Comparison of ENCODE assay signal across 8 mouse cellular contexts in the genomic region with DNA sequence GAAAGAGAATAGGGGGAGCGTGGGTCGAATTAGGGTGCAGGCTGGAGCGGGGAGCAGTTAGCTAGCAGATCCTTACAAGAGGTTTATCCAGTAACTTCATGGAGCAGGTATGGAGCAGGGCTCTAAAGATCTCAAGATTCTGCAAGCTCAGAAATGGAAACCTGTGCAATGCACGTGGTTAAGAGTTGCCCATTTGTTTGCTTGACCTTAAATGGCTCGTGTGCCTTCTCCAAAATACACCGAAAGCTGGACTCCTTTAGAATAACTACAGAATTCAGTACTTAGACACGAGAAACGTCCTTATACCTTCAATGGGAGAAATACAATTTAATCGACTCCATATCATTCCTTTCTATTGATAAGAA. TPM values are rescaled to one million over a fixed set of nuclear protein-coding genes. Genes with fewer than 3 reads are reported as not detected.
DNase-seq lines count a peak whose midpoint lies in the region; ATAC-seq and TF ChIP-seq lines count a peak whose summit lies in the region.

No protein-coding gene starts in this region.

- H3K27me3 ChIP-seq in heart, postnatal 0 days (ENCODE audit: control insufficient read depth, insufficient read depth, low read length), result no peaks in the 10 kb centered on the region
- no peaks in the 10 kb centered on the region for H3K27me3 ChIP-seq in hindbrain, embryonic 14.5 days (ENCODE audit: control insufficient read depth, insufficient read depth, low read length)
- H3K27me3 ChIP-seq in midbrain, embryonic 13.5 days, result no peaks in the 10 kb centered on the region

- 17% methylated on average over 9 of the region's 9 CpGs for WGBS in heart, postnatal 0 days
- 19% methylated on average over 9 of the region's 9 CpGs for WGBS in hindbrain, embryonic 14.5 days
- 22% methylated on average over 9 of the region's 9 CpGs for WGBS in midbrain, embryonic 13.5 days

- H3K9me3 ChIP-seq in heart, postnatal 0 days (replicated peaks; ENCODE audit: control insufficient read depth, low read length), result no peaks in the 10 kb centered on the region
- no peaks in the 10 kb centered on the region for H3K9me3 ChIP-seq in hindbrain, embryonic 14.5 days (ENCODE audit: control insufficient read depth, low read length)
- H3K9me3 ChIP-seq in midbrain, embryonic 13.5 days, result no peaks in the 10 kb centered on the region

- no peak for TF ChIP-seq CTCF in heart, postnatal 0 days (IDR thresholded peaks at IDR 0.05; ENCODE audit: low read depth)
- no peak for TF ChIP-seq CTCF in bone marrow macrophage, adult 2 months (IDR thresholded peaks at IDR 0.05; ENCODE audit: low read depth, low read length)

- H3K4me3 ChIP-seq in heart, postnatal 0 days (ENCODE audit: low read depth, low read length), result peak overlapping the region; percentile 83
- peak overlapping the region; percentile 97 for H3K4me3 ChIP-seq in bone marrow macrophage, adult 2 months (ENCODE audit: insufficient read depth, low read length)
- peak overlapping the region; percentile 78 for H3K4me3 ChIP-seq in hindbrain, embryonic 14.5 days (replicated peaks; ENCODE audit: low read length)
- H3K4me3 ChIP-seq in midbrain, embryonic 13.5 days (replicated peaks), result peak overlapping the region; percentile 79

- peak overlapping the region; percentile 100 for H3K27ac ChIP-seq in heart, postnatal 0 days (ENCODE audit: low read depth)
- peak overlapping the region; percentile 76 for H3K27ac ChIP-seq in bone marrow macrophage, adult 2 months (ENCODE audit: insufficient read depth, low read depth, low read length)
- peak overlapping the region; percentile 100 for H3K27ac ChIP-seq in hindbrain, embryonic 14.5 days
- H3K27ac ChIP-seq in midbrain, embryonic 13.5 days, result peak overlapping the region; percentile 100

- H3K36me3 ChIP-seq in heart, postnatal 0 days (replicated peaks; ENCODE audit: control insufficient read depth, insufficient read depth, low read length), result no peaks in the 10 kb centered on the region
- H3K36me3 ChIP-seq in hindbrain, embryonic 14.5 days (replicated peaks; ENCODE audit: control insufficient read depth, insufficient read depth), result no peaks in the 10 kb centered on the region
- no peaks in the 10 kb centered on the region for H3K36me3 ChIP-seq in midbrain, embryonic 13.5 days

- H3K4me1 ChIP-seq in heart, postnatal 0 days (ENCODE audit: control insufficient read depth, insufficient read depth), result peaks cover 13% of the 10 kb centered on the region
- H3K4me1 ChIP-seq in bone marrow macrophage, adult 2 months (ENCODE audit: control insufficient read depth, insufficient read depth, low read length), result peaks cover 26% of the 10 kb centered on the region
- H3K4me1 ChIP-seq in hindbrain, embryonic 14.5 days (replicated peaks; ENCODE audit: control insufficient read depth, insufficient read depth, low read length), result peaks cover 18% of the 10 kb centered on the region
- peaks cover 28% of the 10 kb centered on the region for H3K4me1 ChIP-seq in midbrain, embryonic 13.5 days (replicated peaks)

- H3K9ac ChIP-seq in heart, postnatal 0 days (replicated peaks; ENCODE audit: low read depth, low read length), result peak overlapping the region; percentile 99
- peak overlapping the region; percentile 98 for H3K9ac ChIP-seq in hindbrain, embryonic 14.5 days
- H3K9ac ChIP-seq in midbrain, embryonic 13.5 days (replicated peaks), result peak overlapping the region; percentile 99

- DNase-seq in heart, postnatal 0 days (ENCODE audit: low spot score), result no peak
- no peak for DNase-seq in heart, postnatal 25 days (ENCODE audit: low spot score)
- no peak for DNase-seq in hindbrain, embryonic 14.5 days (ENCODE audit: low spot score)
- DNase-seq in spleen, postnatal 14 days (ENCODE audit: low spot score in 2 of 2), result no peak
- DNase-seq in embryo, embryonic 9.5 days (ENCODE audit: extremely low spot score), result no peak
- DNase-seq in frontal cortex, postnatal 36 days (ENCODE audit: low spot score in 2 of 2), result no peak

- intact Hi-C loops in heart, postnatal 25 days (cut with DNase I), result loop anchor here (2.0 to 5.0 kb wide), 2 partner anchors 75 to 180 kb away; no protein-coding TSS in a partner anchor

- no peak for TF ChIP-seq EP300 in heart, postnatal 0 days (IDR thresholded peaks at IDR 0.05; ENCODE audit: low read depth)

- no peak for ATAC-seq in heart, postnatal 0 days (ENCODE audit: insufficient read depth, low read depth)
- ATAC-seq in hindbrain, embryonic 14.5 days (ENCODE audit: low FRiP score), result no peak; the same call in 1 of the 2 replicates
- no peak for ATAC-seq in midbrain, embryonic 13.5 days

- no peak for TF ChIP-seq POLR2A in bone marrow macrophage, adult 2 months (IDR thresholded peaks at IDR 0.05; ENCODE audit: borderline replicate concordance, low read depth, low read length)

- H3K4me2 ChIP-seq in heart, postnatal 0 days (ENCODE audit: low read depth, low read length), result peak overlapping the region; percentile 73
- peak overlapping the region; percentile 62 for H3K4me2 ChIP-seq in hindbrain, embryonic 14.5 days (replicated peaks)
- H3K4me2 ChIP-seq in midbrain, embryonic 13.5 days (replicated peaks), result peak overlapping the region; percentile 74

RNA-seq across cellular contexts. Expression of a gene that starts 0.4 kb away (rescaled TPM):
- total RNA-seq in heart, postnatal 0 days (2014; rRNA removed; ENCODE audit: low replicate concordance), result 8.6 and 21.3 TPM in 2 replicates
- polyA plus RNA-seq in heart, postnatal 0 days (2015; fragmentation: Nextera tagmentation; extraction: Ambion mirVana), result 13.5 and 17.4 TPM in 2 replicates
- 10 to 100 TPM; 18.2 to 19.1 TPM for total RNA-seq in heart, postnatal 25 days (2021)
- polyA plus RNA-seq in bone marrow macrophage, adult 2 months (2012; ENCODE audit: insufficient read depth, insufficient read length, missing spikeins), result 8.0 and 11.8 TPM in 2 replicates
- 80.1 and 86.6 TPM in 2 replicates for polyA plus RNA-seq in hindbrain, embryonic 14.5 days (2014; fragmentation: Nextera tagmentation; extraction: Ambion mirVana)
- 84.5 and 92.2 TPM in 2 replicates for polyA plus RNA-seq in midbrain, embryonic 13.5 days (2015; fragmentation: Nextera tagmentation; extraction: Ambion mirVana)
